Mouse (Mus musculus) heart, embryonic 13.5 days (tissue): ENCODE results near the gene Apoa2. TPM values are rescaled to one million over a fixed set of nuclear protein-coding genes. Genes with fewer than 3 reads are reported as not detected.

Source experiments
- ATAC-seq: fragments of 200-750 bp; cut with Nextera tagmentation; 2 replicates; pipeline ENCODE4 v1.8.0; 2017; ENCODE audit warnings: moderate TSS enrichment; ENCODE audit not compliant: insufficient number of reproducible peaks, low FRiP score, low TSS enrichment; ENCODE audit errors: extremely low read depth
- H3K27ac ChIP-seq: fragments of 300-500 bp; sonication (generic); replicated peaks from 2 replicates; pipeline ENCODE4 v1.5.1; 2015; ENCODE audit warnings: moderate library complexity, mild to moderate bottlenecking, inconsistent platforms
- H3K27me3 ChIP-seq: fragments of 300-500 bp; sonication (generic); replicated peaks from 2 replicates; pipeline ENCODE4 v1.6.1; 2015; ENCODE audit warnings: mild to moderate bottlenecking, inconsistent platforms
- H3K36me3 ChIP-seq: fragments of 300-500 bp; sonication (generic); 2 replicates; pipeline ENCODE4 v1.6.1; 2015; ENCODE audit warnings: mild to moderate bottlenecking, inconsistent platforms
- H3K4me1 ChIP-seq: fragments of 300-500 bp; sonication (generic); 2 replicates; pipeline ENCODE4 v1.6.1; 2015; ENCODE audit warnings: inconsistent platforms
- H3K4me2 ChIP-seq: fragments of 300-500 bp; sonication (generic); 2 replicates; pipeline ENCODE4 v1.6.1; 2015; ENCODE audit warnings: inconsistent platforms, mild to moderate bottlenecking, moderate library complexity
- H3K4me3 ChIP-seq: fragments of 300-500 bp; sonication (generic); 2 replicates; pipeline ENCODE4 v1.5.1; 2015; ENCODE audit warnings: moderate library complexity, mild to moderate bottlenecking, inconsistent platforms
- H3K9ac ChIP-seq: fragments of 300-500 bp; sonication (generic); 2 replicates; pipeline ENCODE4 v1.6.1; 2015; ENCODE audit warnings: inconsistent platforms, mild to moderate bottlenecking, moderate library complexity
- H3K9me3 ChIP-seq: fragments of 300-500 bp; sonication (generic); 2 replicates; pipeline ENCODE4 v1.6.1; 2016; ENCODE audit warnings: inconsistent platforms
- WGBS: fragments of 180-500 bp; shearing (Covaris S2); methylation state at CpG from one replicate; pipeline ENCODE4 v1.1.7; 2015; ENCODE audit warnings: mixed read lengths; 5-methylcytosine and 5-hydroxymethylcytosine counted together
- polyA plus RNA-seq: library from polyadenylated mRNA; unstranded; fragments of >200 nt; fragmentation: Nextera tagmentation; extraction: Ambion mirVana; gene quantifications from 2 replicates; pipeline ENCODE4 v1.2.1, GENCODE M21; 2015

Apoa2 gene
- polyA plus RNA-seq, 1 experiment from 2014 or later, result 21.9 TPM

DNA sequence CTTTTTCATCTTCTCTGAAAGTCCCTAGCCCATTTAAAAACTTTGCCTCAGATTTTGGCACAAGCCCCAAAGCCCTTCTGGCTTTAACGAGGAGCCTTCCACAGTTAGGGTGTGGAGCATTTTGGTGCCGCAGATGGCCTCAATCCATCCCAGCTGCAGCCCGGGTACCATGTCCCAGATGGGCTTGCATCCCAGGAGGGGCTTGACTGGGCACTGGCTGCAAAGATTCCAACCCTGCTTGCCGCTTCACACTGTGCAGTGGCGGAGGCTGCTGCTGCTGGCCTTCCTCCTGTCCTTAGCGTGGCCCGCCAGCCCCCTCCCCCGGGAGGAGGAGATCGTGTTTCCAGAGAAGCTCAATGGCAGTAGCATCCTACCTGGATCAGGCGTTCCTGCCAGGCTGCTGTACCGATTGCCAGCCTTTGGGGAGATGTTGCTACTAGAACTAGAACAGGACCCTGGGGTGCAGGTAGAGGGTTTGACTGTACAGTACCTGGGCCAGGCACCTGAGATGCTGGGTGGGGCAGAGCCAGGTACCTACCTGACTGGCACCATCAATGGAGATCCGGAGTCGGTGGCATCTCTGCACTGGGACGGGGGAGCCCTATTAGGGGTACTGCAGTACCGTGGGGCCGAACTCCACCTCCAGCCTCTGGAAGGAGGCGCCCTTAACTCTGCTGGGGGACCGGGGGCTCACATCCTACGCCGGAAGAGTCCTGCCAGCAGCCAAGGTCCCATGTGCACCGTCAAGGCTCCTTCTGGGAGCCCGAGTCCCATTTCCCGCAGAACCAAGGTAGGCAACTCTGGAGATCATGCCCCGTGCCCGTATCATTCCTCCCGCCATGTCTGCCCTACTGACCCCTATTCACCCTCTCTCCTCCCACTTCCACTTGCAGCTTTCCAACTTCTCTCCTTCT, 26.1 kb downstream of the Apoa2 start, which contains the start of gene Ndufs2:
TSS of gene Ndufs2 (minus strand) at position 709 of the 914 bp plus-strand sequence.
- H3K9ac ChIP-seq, result peak within 1 kb of the TSS; percentile 67
- 0 out of 2 replicates have a peak, but pooled peaks cover 4% of the 10 kb centered on the region for H3K36me3 ChIP-seq
- peak within 1 kb of the TSS; percentile 59 for H3K4me2 ChIP-seq
- H3K9me3 ChIP-seq, result no peaks in the 10 kb centered on the region
- peak within 1 kb of the TSS; percentile 72 for H3K27ac ChIP-seq
- H3K4me3 ChIP-seq, result peak within 1 kb of the TSS; percentile 42
- no peak for ATAC-seq
- H3K27me3 ChIP-seq, result peaks cover 10% of the 10 kb centered on the region; the same call in 1 of the 2 replicates
- WGBS, result 22% methylated on average over 26 of the region's 26 CpGs
- H3K4me1 ChIP-seq, result peaks cover 56% of the 10 kb centered on the region

GRCm38 (mm10) chr1:171251594-171252324, 26.9 kb downstream of the Apoa2 start:
- Histone ChIP-seq H3K27ac (peak overlapping the region; percentile 72), H3K9me3 (no peaks in the 10 kb centered on the region), H3K4me2 (peak overlapping the region; percentile 59), H3K4me3 (peak overlapping the region; percentile 42), H3K4me1 (peaks cover 50% of the 10 kb centered on the region), H3K36me3 (0 out of 2 replicates have a peak, but pooled peaks cover 4% of the 10 kb centered on the region), H3K27me3 (peaks cover 10% of the 10 kb centered on the region; the same call in 1 of the 2 replicates), H3K9ac (peak overlapping the region; percentile 67)
- ATAC-seq, result no peak
- 15% methylated on average over 13 of the region's 13 CpGs for WGBS

GRCm38 (mm10) chr1:171252415-171252814, 27.6 kb downstream of the Apoa2 start:
- Histone ChIP-seq H3K9ac (peak overlapping the region; percentile 67), H3K36me3 (0 out of 2 replicates have a peak, but pooled peaks cover 4% of the 10 kb centered on the region), H3K4me2 (peak overlapping the region; percentile 59), H3K9me3 (no peaks in the 10 kb centered on the region), H3K4me1 (peaks cover 49% of the 10 kb centered on the region), H3K27me3 (peaks cover 10% of the 10 kb centered on the region; the same call in 1 of the 2 replicates), H3K27ac (peak overlapping the region; percentile 72), H3K4me3 (peak overlapping the region; percentile 42; the same call in 1 of the 2 replicates)
- WGBS, result 45% methylated on average over 17 of the region's 17 CpGs
- ATAC-seq, result no peak

DNA sequence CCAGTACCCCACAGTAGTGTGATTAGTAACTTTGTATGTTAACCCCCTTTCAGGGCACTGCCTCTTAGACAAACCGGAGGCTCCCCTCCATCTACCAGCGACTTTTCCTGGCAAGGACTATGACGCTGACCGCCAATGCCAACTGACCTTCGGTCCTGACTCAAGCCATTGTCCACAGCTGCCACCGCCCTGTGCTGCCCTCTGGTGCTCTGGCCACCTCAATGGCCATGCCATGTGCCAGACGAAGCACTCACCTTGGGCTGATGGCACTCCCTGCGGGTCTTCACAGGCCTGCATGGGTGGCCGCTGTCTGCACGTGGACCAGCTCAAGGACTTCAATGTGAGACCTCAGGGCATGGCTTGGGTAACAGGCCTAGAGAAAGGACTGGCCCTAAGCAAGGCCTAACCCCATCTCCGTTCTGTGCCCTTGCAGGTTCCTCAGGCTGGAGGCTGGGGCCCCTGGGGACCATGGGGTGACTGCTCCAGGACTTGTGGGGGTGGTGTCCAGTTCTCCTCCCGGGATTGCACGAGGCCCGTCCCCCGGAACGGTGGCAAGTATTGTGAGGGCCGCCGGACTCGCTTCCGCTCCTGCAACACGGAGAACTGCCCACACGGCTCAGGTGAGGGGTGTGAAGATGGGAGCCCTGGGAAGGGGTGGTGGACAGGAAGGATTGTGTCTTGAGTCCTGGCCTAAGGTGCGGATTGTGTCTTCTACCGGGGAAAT, 31.4 kb downstream of the Apoa2 start:
- Histone ChIP-seq H3K4me3 (no peak overlapping the region), H3K27me3 (peaks cover 4% of the 10 kb centered on the region; the same call in 1 of the 2 replicates), H3K4me2 (no peak overlapping the region), H3K27ac (no peak overlapping the region), H3K9me3 (no peaks in the 10 kb centered on the region), H3K9ac (no peak overlapping the region), H3K4me1 (peaks cover 15% of the 10 kb centered on the region), H3K36me3 (0 out of 2 replicates have a peak, but pooled peaks cover 4% of the 10 kb centered on the region)
- no peak for ATAC-seq
- 84% methylated on average over 24 of the region's 24 CpGs for WGBS

GRCm38 (mm10) chr1:171256937-171257548, 32.2 kb downstream of the Apoa2 start:
- peaks cover 4% of the 10 kb centered on the region; the same call in 1 of the 2 replicates for H3K27me3 ChIP-seq
- H3K36me3 ChIP-seq, result 0 out of 2 replicates have a peak, but pooled peaks cover 4% of the 10 kb centered on the region
- no peak overlapping the region; the same call in 1 of the 2 replicates for H3K9ac ChIP-seq
- no peak overlapping the region for H3K27ac ChIP-seq
- no peak for ATAC-seq
- 59% methylated on average over 15 of the region's 15 CpGs for WGBS
- peaks cover 9% of the 10 kb centered on the region for H3K4me1 ChIP-seq
- no peaks in the 10 kb centered on the region for H3K9me3 ChIP-seq
- no peak overlapping the region for H3K4me2 ChIP-seq
- H3K4me3 ChIP-seq, result no peak overlapping the region

DNA sequence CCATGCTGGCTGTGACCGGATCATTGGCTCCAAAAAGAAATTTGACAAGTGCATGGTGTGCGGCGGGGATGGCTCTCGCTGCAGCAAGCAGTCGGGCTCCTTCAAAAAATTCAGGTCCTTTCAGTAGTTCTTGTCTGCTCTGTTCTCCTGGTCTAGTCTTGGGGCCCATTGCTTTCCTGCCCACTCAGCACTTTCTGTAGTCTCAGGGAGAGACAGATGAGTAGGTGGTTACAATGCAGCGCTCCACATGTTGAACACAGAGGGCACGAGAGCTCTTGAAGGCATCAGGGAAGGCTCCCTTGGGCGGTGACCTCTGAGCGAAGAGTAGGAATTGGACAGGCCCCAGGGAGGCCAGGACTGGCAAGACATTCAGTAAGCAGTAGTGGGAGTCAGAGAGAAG, 32.9 kb downstream of the Apoa2 start:
- Histone ChIP-seq H3K9ac (no peak overlapping the region), H3K4me2 (no peak overlapping the region), H3K27me3 (peaks cover 3% of the 10 kb centered on the region; the same call in 1 of the 2 replicates), H3K9me3 (no peaks in the 10 kb centered on the region), H3K4me3 (no peak overlapping the region), H3K27ac (no peak overlapping the region), H3K4me1 (peaks cover 8% of the 10 kb centered on the region), H3K36me3 (0 out of 2 replicates have a peak, but pooled peaks cover 4% of the 10 kb centered on the region)
- ATAC-seq, result no peak
- 73% methylated on average over 9 of the region's 9 CpGs for WGBS

GRCm38 (mm10) chr1:171258921-171259320, 34.1 kb downstream of the Apoa2 start:
- Histone ChIP-seq H3K9ac (peak overlapping the region; percentile 33; the same call in 1 of the 2 replicates), H3K4me2 (peak overlapping the region; percentile 38)
- 55% methylated on average over 17 of the region's 17 CpGs for WGBS

DNA sequence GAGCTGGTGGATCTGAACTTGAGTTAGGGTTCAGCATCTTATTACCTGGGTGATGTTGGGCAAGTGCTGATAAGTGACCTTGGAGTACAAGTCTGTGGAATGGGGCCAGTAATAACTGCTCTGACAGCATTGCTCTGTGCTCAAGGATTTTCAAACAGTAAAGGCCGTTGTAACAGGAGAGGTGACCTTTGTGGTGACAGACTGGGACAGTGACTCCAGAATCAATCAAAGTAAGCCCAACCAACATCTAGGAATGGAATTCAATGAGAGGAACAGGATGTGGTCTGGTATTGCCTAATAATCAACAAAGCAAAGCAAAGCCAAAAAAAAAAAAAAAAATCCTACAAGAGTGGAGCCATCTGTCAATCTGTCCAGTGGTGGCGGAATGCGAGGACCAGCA, 35.5 kb downstream of the Apoa2 start:
- no peaks in the 10 kb centered on the region for H3K36me3 ChIP-seq
- H3K4me2 ChIP-seq, result no peak overlapping the region
- peaks cover 16% of the 10 kb centered on the region for H3K4me1 ChIP-seq
- H3K27me3 ChIP-seq, result no peaks in the 10 kb centered on the region
- no peak overlapping the region for H3K27ac ChIP-seq
- 66% methylated on average over 3 of the region's 3 CpGs for WGBS
- no peaks in the 10 kb centered on the region for H3K9me3 ChIP-seq
- ATAC-seq, result no peak
- H3K9ac ChIP-seq, result no peak overlapping the region
- H3K4me3 ChIP-seq, result no peak overlapping the region

More at GRCm38 (mm10) chr1:171258921-171259320, 34.1 kb downstream of the Apoa2 start:
- H3K4me1 ChIP-seq, result peaks cover 16% of the 10 kb centered on the region
- H3K27me3 ChIP-seq, result no peaks in the 10 kb centered on the region
- H3K9me3 ChIP-seq, result no peaks in the 10 kb centered on the region
- no peak overlapping the region for H3K4me3 ChIP-seq
- 0 out of 2 replicates have a peak, but pooled peaks cover 4% of the 10 kb centered on the region for H3K36me3 ChIP-seq
- ATAC-seq, result no peak
- no peak overlapping the region for H3K27ac ChIP-seq

DNA sequence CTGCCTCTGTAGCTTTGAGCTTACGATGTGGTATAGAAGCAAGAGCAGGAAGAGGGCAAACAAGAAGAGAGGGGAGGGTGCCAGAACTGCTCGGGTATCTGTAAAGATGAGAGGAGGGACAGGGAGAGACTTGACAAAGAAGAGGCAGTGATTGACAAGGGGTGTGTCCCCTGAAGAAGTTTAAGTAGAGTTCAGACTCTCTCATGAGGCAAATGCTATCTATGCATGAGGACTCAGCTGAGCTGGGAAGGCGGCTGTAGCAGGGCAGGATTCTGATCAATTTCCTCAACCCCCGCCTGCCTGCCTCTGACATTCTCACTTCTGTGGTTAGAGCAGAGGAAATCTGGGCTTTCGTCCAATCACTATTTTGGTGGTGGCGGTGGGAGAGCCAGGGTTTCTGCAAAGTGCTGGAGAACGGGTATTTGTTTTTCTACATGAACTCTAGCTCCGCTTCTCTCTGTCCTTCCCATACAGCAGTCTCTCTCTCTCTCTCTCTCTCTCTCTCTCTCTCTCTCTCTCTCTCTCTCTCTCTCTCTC, 37.8 kb downstream of the Apoa2 start:
- Histone ChIP-seq H3K27ac (peak overlapping the region; percentile 93), H3K4me2 (peak overlapping the region; percentile 67), H3K9me3 (no peaks in the 10 kb centered on the region), H3K4me1 (peaks cover 16% of the 10 kb centered on the region), H3K36me3 (no peaks in the 10 kb centered on the region), H3K4me3 (peak overlapping the region; percentile 41), H3K27me3 (no peaks in the 10 kb centered on the region), H3K9ac (peak overlapping the region; percentile 74)
- 2% methylated on average over 8 of the region's 8 CpGs for WGBS
- ATAC-seq, result peak; percentile 54; the same call in 1 of the 2 replicates

- ATAC-seq, result peak; percentile 68; the same call in 1 of the 2 replicates
- Histone ChIP-seq H3K4me3 (peak overlapping the region; percentile 41), H3K4me2 (peak overlapping the region; percentile 67), H3K4me1 (peaks cover 16% of the 10 kb centered on the region), H3K27me3 (no peaks in the 10 kb centered on the region), H3K9ac (peak overlapping the region; percentile 6; the same call in 1 of the 2 replicates), H3K36me3 (no peaks in the 10 kb centered on the region), H3K9me3 (no peaks in the 10 kb centered on the region), H3K27ac (peak overlapping the region; percentile 93)
- 0% methylated on average over 2 of the region's 2 CpGs for WGBS
Measured at GRCm38 (mm10) chr1:171263185-171263611, 38.3 kb downstream of the Apoa2 start.
